Mouse (Mus musculus): ENCODE data around the gene Hbb-bh2.

GRCm38 (mm10) chr7:103870667-103871066 is 30.3 kb upstream of the Hbb-bh2 start:
- TF ChIP-seq CTCF (IDR thresholded peaks at IDR 0.05; ENCODE audit: borderline replicate concordance, extremely low read depth, insufficient read depth, insufficient read length) (no peak), POLR2A (IDR thresholded peaks at IDR 0.05; ENCODE audit: borderline replicate concordance, extremely low read depth, insufficient read depth, insufficient read length, poor library complexity, severe bottlenecking) (no peak)
